Mouse (Mus musculus) embryonic facial prominence, embryonic 10.5 days (tissue): ENCODE measurements at regions not wholly inside any gene's neighbourhood (a gene's known extent, or its start where the extent isn't known, plus 50 kb on each side); places are given as distances from the start of the nearest gene placed in this dataset.
A peak's percentile ranks its signal among the peaks of the same experiment; 100 is the strongest.
"Not testable (repeated sequence)": the region's sequence is repeated elsewhere in the genome, so short reads cannot be mapped to it uniquely, and the experiment has no call there.

ENCODE experiments used
- DNase-seq: peaks from one replicate; pipeline ENCODE4 v3.0.0-alpha.2; 2017; ENCODE audit warnings: low spot score
- H3K27ac ChIP-seq: fragments of 300-500 bp; sonication (generic); replicated peaks from 2 replicates; pipeline ENCODE4 v1.5.1; 2016; ENCODE audit warnings: mild to moderate bottlenecking
- H3K27me3 ChIP-seq: fragments of 300-500 bp; sonication (generic); replicated peaks from 2 replicates; pipeline ENCODE4 v1.6.1; 2016; ENCODE audit warnings: low read depth, mild to moderate bottlenecking; ENCODE audit not compliant: poor library complexity, severe bottlenecking
- H3K36me3 ChIP-seq: fragments of 300-500 bp; sonication (generic); replicated peaks from 2 replicates; pipeline ENCODE4 v1.6.1; 2016; ENCODE audit warnings: mild to moderate bottlenecking, moderate library complexity
- H3K4me1 ChIP-seq: fragments of 300-500 bp; sonication (generic); 2 replicates; pipeline ENCODE4 v1.6.1; 2016
- H3K4me3 ChIP-seq: fragments of 300-500 bp; sonication (generic); 2 replicates; pipeline ENCODE4 v1.5.1; 2016; ENCODE audit warnings: mild to moderate bottlenecking, moderate library complexity
- H3K9me3 ChIP-seq: fragments of 300-500 bp; sonication (generic); 2 replicates; pipeline ENCODE4 v1.6.1; 2016; ENCODE audit warnings: mild to moderate bottlenecking
- WGBS: fragments of 180-500 bp; shearing (Covaris S2); methylation state at CpG from one replicate; pipeline ENCODE4 v1.1.7; 2016; 5-methylcytosine and 5-hydroxymethylcytosine counted together

GRCm38 (mm10) chr9:120233011-120233410 lies 68.3 kb upstream of the Myrip start:
- Histone ChIP-seq H3K4me3 (no peak overlapping the region), H3K36me3 (no peaks in the 10 kb centered on the region), H3K27me3 (no peaks in the 10 kb centered on the region), H3K4me1 (no peaks in the 10 kb centered on the region), H3K9me3 (no peaks in the 10 kb centered on the region), H3K27ac (no peak overlapping the region)
- DNase-seq = no peak
- 83% methylated on average over 3 of the region's 3 CpGs for WGBS

DNA sequence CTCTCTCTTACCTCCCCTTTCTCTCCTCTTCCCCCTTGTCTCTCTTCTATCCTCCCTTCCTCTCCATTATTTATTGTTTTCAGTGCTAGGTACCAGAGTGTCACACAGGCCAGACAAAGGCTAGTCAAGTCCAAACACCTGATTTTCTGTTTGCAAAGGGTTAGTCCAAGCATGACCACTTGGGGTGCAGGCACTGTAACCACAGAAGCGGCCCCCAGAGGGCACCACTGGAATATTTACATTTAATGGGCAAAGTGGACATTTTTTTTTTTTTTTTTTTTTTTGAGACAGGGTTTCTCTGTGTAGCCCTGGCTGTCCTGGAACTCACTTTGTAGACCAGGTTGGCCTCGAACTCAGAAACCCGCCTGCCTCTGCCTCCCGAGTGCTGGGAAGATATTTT lies 66.3 kb upstream of the Myrip start:
- not testable (repeated sequence) for H3K9me3 ChIP-seq, H3K27ac ChIP-seq, H3K27me3 ChIP-seq, H3K4me3 ChIP-seq, H3K4me1 ChIP-seq, H3K36me3 ChIP-seq
- WGBS = 88% methylated on average over 4 of the region's 4 CpGs
- peak; percentile 14 for DNase-seq

- no peaks in the 10 kb centered on the region for H3K27me3 ChIP-seq
- no peaks in the 10 kb centered on the region for H3K36me3 ChIP-seq
- H3K4me3 ChIP-seq = no peak overlapping the region
- H3K4me1 ChIP-seq = no peaks in the 10 kb centered on the region
- 94% methylated on average over 5 of the region's 5 CpGs for WGBS
- H3K9me3 ChIP-seq = peaks cover 1% of the 10 kb centered on the region; the same call in 1 of the 2 replicates
- no peak for DNase-seq
- H3K27ac ChIP-seq = no peak overlapping the region
These were observed 55.9 kb upstream of the Myrip start for GRCm38 (mm10) chr9:120245444-120245843.

DNA sequence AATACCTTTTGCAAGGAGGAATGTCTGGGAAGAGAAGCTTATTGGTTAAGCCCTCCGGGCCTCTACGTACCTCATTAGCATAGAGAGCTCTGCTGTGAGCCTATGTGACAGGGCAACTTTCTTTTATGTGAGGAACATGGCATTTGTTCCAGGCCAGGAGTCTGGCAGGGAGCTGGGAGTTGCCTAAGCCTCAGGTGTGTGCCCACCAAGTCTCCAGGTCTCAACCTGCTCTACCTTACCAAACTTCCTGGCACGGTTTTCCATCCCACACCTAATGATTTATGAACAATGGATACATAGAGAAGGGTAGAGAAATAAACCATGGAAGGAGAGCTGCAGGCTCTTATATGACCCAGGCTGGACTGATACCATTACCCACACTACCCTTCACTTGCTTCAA lies 52.6 kb upstream of the Myrip start:
- H3K4me1 ChIP-seq = no peaks in the 10 kb centered on the region
- H3K9me3 ChIP-seq = no peaks in the 10 kb centered on the region
- no peak for DNase-seq
- H3K27me3 ChIP-seq = no peaks in the 10 kb centered on the region
- H3K36me3 ChIP-seq = no peaks in the 10 kb centered on the region
- WGBS = 87% methylated on average over 3 of the region's 3 CpGs
- H3K4me3 ChIP-seq = no peak overlapping the region
- no peak overlapping the region for H3K27ac ChIP-seq
